Mouse (Mus musculus): ENCODE measurements around the gene Pamr1.

- TF ChIP-seq CTCF (IDR thresholded peaks at IDR 0.05) (no peak), EP300 (IDR thresholded peaks at IDR 0.05) (no peak)
Observed at GRCm38 (mm10) chr2:102674582-102674981, 124.8 kb downstream of the Pamr1 start.
